Mouse (Mus musculus): ENCODE data around the gene Sfxn2. TPM values are rescaled to one million over a fixed set of nuclear protein-coding genes. Genes with fewer than 3 reads are reported as not detected.

The Sfxn2 gene
- total RNA-seq (2021) = 1 to 10 TPM; 3.1 to 3.5 TPM

DNA sequence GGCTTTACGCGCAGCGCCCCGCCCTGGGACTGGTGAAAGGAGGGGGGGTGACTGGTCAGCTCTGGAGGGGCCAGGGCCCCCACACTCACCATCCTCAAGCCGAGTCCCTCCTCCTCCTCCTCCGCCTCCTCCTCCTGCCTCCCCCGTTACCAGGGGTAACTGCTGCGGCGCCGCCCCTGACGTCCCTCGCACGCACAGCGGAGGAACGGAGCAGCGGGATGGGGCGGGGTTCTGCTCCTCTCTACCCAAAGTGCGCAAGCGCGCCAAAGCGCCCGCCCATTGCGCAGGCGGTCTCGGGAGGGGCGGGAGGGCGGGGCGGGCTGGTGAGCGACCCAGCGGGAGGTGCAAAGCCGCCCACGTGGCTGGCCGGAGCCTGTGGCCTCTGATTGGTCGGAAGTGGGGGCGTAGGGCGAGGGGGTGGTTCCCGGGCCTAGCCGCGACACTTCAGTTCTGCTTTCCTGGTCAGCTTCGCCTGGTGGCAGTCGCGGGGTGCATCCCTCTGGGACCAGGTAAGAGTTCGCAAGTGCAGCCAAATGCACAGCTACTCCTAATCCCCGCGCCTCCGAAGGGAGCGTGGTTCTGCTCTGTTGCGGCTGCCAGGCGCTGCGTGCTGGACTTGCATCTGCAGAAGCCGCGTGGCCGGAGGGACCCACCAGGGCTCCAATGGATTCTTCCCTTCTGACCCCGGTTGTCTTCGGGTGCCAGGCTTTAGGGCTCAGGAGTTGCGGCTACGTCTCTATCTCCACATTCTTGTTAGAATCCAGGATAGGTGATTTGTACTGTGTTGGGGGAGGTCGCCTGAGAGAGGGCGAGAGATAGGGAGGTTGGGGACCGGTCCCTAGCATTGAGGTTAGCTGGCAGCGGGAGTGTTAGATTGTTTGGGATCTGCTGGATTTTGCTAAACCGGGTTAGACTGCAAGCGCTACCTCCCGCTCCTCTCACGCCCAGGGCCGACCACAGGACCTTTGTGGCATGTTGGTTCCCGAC lies at the start of gene Sfxn2, which contains the start of gene Arl3:
Sfxn2 (plus strand) TSS at position 415 of the 987 bp plus-strand sequence.
Arl3 (minus strand) TSS at position 248 of the 987 bp plus-strand sequence.
- intact Hi-C loops (cut with DNase I) = no loop called here
- DNase-seq = peak; percentile 89 to 91

DNA sequence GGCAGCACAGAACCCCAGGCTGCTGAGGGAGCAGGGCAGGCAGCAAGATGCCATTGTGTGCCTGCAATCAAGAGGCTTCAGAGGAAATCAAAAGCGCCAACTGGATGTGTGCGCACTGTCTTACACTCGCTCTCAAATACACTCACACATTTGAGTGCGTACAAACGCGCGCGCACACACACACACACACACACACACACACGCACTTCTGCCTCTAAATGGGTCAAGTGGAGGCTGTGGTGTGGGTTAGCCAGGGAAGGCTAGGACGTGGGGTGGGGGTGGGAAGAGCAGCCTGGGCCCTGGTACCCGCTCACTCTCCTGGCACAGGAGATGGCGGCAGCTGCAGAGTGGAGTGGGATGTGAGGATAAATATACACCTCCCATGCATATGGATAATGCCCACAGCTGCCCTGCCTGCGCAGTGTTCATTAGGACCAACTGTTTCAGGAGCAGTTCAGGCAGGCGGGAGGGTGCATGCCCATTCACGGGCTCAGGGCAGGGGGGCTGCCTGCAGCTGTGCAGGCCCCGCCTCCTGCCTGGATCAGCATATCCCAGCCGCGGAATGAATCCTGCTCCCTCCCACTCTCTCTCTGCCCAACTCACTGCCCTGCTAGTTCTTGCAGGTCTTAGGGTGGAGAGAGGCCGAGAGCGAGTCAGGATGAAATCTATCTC lies 49.5 kb upstream of the Sfxn2 start:
- intact Hi-C loops (cut with DNase I) = loop anchor here (2.0 kb wide), 1 partner anchor 19 kb away; no protein-coding TSS in a partner anchor
- peak in 1 of 2 experiments; percentile 52 for DNase-seq

DNA sequence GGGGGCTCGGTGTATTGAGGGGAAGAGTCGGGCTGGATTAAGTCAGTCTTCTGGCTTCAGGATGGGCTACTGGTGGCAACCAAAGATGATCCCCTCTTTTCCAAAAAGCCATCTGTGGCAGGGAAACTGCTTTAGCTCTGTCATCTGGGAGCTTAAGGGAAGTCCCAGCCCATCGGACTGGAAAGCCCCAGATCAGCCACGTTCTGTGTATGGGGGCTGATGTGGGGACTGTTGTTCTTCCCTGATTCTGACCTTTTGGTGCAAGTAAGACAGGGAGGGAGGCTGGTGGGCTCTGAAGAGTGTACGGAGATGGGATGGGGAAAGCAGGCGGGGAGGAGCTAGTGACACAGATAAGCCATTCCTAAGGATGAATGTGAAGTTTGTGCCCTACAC lies 49.0 kb upstream of the Sfxn2 start:
- DNase-seq = no peak
- intact Hi-C loops (cut with DNase I) = loop anchor here (2.0 kb wide), 1 partner anchor 19 kb away; no protein-coding TSS in a partner anchor

DNA sequence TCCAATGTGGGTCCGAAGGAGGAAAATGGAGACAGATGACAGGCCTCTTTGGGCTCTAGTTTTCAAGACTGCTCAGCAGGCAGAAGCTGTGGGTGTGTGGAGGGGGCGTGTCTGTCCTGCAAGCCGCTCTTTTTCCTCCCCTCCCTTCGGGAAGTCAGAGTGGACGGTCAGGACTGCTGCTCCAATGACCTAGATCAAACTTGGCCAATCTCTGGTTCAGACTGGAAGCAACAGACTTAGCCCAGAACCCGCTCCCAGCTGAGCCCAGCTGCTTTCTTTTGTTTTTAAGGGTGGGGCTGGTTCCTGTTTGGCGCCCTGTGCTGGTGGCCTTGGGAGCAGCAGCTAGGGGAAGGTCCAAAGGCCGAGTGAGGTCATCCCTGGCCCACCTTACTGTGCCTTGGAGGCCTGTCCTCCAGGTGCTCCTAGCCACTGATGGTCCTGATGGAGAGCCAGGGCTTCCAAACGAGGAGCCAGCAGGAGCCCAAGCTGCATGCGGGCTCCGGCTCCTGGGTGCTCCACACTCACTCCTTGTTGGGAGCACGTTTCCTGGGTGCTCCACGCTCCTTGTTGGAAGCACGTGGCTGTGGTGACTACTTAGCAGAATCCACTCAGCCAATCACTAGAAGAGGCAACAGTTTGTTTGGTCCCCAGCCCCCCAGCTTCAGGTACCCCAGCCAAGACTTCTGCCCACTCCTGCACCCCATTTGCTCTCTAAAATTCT lies 48.4 kb upstream of the Sfxn2 start:
- DNase-seq = peak; percentile 75 to 82
- intact Hi-C loops (cut with DNase I) = loop anchor here (2.0 kb wide), 1 partner anchor 20 kb away; no protein-coding TSS in a partner anchor

DNA sequence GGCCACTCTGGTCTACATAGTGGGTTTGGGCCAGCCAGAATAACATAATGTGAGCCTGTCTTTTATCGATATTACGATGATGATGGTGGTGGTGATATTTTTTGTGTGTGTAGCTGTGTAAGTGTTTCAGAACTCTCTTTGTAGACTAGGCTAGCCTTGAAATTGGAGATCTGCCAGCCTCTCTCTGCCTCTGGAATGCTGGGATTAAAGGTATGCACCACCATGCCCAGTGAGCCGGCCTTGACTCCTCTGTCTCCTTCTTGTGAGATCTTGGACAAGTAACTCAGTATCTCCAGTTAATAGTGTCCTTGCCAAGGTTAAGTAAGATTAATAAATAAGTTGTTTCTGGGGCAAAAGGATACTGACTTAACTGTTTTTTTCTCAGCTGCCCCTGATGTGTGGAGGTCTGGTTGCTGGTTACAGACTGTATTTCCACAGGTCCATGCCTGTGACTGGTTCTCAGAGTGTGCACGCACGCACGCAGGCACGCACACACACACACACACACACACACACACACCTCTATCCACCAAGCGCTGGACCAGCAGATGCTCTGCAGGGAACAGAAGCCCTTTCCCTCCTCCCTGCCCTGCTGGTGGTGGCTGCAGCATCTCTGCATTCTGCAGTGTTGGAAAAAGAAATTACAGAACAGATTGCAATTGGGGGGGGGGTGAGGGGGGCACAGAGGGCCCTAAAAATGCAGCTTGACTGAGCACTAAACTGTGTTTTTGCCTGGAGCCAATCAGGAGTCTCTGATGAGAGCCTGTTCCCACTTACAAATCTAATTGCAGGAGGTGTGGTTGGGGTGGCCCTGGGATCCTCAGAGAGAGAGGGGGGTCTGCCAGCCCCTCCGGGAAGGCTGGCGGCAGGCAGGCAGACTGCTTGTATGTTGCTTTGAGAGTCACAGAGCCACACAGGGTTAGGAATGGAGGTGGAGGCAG lies 47.2 kb upstream of the Sfxn2 start:
- intact Hi-C loops (cut with DNase I) = loop anchor here (2.0 kb wide), 2 partner anchors 21 to 47 kb away; no protein-coding TSS in a partner anchor
- DNase-seq = no peak

DNA sequence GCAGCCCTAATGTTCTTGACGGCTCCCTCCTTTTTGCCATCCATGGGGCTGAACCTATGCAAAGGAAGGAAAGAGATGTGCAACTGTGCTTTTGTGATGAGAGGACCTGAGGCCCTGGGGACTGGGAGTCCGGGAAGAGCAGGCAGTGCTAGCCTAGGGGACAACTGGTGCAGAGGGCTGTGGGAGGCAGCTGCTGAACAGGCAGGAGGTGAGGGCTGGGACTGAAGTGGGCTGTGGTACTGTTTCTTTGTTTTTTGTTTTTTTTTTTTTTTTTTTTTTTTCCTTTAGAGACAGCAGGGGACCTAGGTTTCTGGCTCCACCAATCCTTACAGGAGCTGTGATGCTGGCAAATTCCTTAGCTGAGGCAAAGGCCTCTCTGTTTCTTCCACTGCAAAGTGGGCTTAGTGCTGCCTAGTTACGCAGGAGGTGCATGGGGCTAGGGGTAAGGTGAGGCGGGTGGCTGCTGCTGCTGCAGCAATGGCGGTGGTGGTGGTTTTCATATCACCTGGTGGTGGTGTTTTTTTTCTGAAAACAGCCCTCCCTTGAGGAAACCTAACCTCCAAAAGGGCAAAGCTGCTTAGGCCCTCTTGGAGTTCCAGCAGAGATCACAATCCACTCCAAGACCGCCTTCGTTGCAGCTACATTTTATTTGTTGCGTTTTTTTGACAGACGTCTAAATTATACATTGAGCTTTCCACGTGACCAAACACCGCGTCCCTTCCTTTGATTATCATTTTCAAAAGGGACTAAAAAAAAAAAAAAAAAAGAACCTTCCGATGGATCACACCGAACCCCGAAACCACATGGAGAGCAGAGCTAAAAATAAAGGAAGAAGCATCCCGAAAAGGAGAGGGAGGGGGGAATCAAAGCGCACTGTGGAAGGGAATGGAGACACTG lies 45.3 kb upstream of the Sfxn2 start:
- intact Hi-C loops (cut with DNase I) = loop anchor here (1.0 to 2.0 kb wide), 3 partner anchors 25 to 49 kb away; no protein-coding TSS in a partner anchor
- DNase-seq = no peak

DNA sequence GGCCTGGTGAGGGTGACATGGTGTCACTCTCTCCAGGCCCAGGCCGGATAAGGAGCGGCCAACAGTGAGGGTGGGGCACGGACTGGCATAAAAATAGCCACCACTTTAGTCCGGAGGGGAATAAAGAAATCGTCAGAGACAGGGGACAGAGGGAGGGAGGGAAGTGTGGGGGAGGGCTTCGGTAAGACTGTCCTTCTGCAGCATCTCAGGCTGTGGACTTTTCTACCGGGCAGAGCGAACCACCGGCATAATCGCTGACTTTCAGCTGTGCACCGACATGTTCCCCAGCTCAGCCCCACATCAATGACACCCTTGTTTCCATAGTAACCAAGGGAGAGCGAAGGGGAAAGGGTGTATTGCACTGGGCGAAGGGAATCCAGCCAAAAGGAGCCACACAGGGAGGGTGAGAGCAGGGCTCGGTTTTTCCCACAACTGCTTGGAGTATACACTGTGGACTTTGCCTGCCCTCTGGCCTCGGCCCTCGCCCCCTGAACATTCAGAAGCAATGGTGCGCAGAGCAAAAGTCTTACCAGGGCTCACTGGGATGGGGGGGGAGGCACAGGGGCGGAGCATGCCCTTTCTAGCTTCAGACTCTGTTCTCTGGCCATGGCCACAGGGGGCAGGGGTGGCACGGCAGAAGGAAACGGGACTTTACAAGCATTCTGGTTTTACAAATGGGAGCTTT lies 44.5 kb upstream of the Sfxn2 start:
- peak; percentile 57 to 72 for DNase-seq
- intact Hi-C loops (cut with DNase I) = loop anchor here (1.0 to 2.0 kb wide), 2 partner anchors 25 to 32 kb away; no protein-coding TSS in a partner anchor

DNA sequence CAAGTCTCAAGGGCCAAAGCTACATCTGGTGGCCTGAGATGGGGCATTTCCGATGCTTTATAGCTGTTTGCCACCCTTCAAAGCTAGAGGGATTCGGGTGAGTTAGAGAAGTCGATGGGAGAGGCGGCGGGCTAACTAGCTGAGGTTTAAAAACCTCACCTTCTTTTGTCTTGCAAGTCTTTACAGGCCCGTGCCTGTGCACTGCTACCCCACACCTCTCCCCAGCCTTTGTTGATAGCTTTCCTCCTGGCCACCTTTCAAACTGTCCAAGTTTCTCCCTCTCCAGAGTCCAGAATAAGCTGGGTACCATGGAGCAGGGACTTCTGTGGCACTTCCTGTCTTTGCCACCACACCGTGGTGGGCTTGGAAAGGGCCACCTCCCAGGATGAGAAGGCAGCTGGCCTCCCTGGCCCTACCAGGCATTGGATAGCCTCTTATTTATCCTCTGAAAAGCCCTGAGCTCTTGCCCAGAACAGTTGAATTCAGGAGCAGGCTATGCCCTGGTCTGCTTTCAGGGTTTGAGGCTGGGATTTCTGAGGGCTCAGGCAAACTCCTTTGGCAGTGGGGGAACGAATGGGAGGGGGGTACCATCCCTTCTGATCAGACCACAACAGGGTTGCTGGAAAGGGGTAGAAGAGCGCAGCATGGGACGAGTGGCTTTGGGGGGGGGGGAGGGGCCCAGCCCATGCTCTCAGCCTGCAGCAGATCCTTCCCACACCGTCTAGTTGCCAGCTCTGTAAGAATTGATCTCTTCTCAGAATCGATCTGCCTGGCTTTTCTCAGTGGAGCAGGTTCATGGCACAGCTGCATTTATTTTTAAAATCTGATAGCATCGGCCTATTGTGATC lies 43.3 kb upstream of the Sfxn2 start:
- intact Hi-C loops (cut with DNase I) = loop anchor here (2.0 kb wide), 1 partner anchor 31 kb away; no protein-coding TSS in a partner anchor
- DNase-seq = peak in 1 of 2 experiments; percentile 14

DNA sequence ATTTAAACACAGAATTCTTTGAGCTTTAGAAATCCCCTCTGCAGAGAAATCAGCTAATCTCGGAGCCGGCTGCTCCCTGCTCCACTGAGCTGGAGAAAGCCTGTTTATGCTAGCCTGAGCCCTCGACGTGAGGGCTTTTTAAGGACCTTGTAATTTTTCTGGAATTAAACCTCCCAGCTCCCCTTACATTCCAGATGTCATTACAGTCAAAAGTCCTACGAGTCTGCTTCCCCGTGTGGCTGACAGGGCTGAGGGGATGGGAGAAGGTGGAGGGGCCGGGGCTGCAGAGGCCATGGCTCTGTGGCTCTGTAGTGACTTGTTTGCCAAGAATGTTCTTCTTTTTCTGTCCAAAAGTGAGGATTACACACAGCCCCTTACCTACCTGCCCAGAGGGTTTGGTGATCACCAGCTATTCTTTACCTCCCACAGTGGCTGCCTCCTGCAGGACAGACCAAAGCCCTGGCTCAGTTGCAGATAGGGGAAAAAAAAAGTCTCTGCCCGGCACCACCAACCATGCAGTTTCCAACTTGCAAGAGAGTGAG lies 42.6 kb upstream of the Sfxn2 start:
- peak in 1 of 2 experiments; percentile 17 for DNase-seq

DNA sequence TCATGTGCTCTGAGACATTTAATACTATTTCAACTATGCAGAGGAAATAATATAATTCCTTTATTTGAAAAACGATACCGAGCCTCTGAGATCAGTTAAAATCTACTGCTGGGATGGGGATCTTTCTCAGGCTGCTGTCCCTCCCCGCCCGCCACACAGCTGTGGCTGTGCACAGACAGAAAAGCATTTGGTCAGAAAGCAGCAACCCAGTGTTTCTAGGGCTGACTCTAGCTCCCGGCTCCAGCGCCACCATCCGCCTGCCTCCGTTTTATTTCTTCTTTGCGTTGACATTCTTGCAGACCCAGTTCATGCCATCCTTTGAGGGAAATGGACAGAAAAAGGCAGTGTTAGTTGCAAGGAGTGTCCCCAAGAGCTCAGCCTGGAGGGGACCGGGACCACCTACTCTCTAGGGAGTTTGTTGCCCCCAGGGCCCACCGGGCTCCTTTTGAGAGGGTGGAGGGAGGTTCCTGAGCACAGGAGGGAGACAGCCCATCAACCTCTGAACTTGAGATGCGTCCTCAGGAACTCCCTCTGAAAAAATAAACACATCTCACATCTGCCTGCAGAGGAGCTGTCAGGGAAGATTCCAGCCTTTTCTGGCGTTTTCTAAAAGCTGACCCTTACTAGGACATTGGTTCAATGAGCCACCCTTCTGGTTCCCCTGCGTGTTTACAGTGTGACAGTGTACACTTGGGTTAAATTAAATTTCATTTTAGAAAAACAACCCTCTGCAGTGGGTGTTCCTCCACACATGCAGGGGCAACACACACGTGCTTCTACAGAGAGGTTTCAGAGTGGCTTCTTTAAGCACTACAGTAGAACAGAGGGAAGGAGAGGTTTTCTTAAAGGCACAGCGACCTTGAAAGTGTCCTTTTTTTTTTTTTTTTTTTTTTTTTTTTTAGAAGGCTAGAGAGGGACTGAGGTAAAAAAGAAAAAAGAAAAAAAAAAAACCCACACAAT lies 41.8 kb upstream of the Sfxn2 start:
- DNase-seq = peak in 1 of 2 experiments; percentile 42
- intact Hi-C loops (cut with DNase I) = no loop called here

More for the DNA sequence above, 42.6 kb upstream of the Sfxn2 start:
- intact Hi-C loops (cut with DNase I) = no loop called here

DNA sequence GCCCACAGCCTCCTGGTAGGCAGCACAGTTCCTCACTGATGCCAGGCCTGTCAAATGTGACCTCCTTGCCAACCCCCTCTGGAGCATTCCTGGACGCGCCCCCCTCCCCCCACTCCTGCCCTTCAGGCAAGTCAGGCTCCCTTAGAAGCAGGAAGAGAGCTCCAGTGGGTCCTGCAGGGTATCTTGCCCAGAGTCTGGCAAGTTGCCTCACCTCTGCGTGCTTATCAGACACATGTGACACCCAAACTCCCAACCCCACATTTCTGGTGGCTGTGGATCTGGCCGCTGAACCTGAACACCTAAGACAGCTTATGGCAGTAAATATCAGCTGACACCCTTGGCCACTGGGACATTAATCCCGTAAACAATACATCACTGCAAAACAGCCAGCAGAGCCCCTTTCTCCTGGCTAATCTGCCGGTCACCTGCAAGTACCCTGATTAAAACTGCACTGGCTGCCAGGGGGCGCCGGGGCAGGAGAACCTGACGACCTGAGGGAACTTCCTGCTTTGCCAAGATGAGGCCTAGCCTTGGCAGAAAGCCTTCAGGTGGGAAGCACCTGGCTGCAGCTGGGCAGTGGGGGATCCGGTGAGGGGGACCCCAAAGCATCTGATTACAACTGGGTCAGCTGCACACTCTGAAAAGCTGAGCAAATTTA lies 41.0 kb upstream of the Sfxn2 start:
- intact Hi-C loops (cut with DNase I) = no loop called here
- DNase-seq = no peak

DNA sequence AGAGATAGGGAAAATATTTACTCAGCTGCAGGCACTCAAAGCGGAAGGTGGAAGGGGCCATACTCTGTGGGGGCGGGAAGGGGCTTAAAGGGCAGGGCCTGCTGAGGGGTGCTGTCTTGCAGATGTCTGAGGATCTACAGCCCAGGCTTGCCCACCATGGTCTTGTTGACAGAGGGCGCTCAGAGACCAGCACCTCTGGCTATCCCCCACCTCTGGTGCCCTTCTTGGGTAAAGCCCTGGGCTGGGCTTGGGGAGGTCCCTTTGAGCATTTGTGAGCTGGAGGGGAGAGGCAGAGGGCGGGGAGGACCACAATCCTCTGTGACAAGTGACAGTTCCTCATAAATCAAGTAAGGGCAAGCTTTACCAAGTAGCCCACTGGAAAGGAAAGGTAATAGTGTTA lies 40.1 kb upstream of the Sfxn2 start:
- intact Hi-C loops (cut with DNase I) = no loop called here
- DNase-seq = no peak

DNA sequence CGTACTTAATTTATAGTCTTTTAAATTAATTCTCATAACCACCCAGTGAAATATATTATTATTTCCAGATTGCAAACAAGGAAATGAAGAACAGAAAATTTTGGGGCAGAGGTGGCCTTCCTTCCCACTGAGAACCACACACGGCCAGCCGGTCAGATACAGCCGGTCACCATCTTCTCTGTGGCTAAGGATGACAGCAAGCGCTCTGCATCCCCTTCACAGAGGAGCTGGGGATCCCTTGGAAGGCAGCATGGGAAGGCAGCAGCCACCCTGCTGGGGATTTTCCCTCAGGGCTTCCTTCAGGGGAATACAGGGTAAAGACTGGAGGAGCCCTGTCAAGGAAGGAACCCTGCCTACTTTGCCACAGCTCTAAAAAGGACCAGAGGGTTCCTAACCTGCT lies 39.6 kb upstream of the Sfxn2 start:
- intact Hi-C loops (cut with DNase I) = no loop called here
- no peak for DNase-seq

DNA sequence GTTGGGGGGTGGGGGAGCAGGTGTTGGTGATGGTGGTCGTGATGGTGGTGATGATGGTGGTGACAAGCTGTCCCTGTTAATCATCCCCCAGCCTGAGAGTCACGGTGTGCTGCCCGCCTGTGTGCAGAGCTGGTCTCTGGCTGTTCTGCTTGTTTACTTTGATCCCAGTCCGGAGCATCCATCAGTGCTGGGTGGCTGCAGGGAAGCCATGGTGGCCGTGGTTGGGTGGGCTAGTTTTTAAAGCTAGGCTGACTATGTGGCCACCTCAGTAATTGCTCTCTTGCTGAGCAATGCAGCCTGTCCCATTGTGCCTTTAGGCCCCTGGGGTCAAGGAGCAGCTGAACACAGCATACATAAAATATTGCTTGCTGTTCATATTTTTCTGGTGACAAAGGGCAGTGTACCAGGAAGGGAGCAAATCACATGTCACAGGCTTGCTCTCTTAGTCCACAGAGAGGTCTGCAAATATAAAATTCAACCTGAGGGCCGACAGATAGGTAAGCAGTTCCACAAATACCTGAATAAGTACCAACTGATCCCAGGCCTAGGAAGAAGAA lies 38.5 kb upstream of the Sfxn2 start:
- intact Hi-C loops (cut with DNase I) = no loop called here
- no peak for DNase-seq

Measured in heart, postnatal 36 days (tissue).